Mouse (Mus musculus) granulocyte monocyte progenitor cell, adult 5-6 weeks (primary cell): ENCODE measurements around the gene Zzz3. TPM values are rescaled to one million over a fixed set of nuclear protein-coding genes. Genes with fewer than 3 reads are reported as not detected.

ENCODE experiments used
- ATAC-seq: replicated peaks from 2 replicates; pipeline ENCODE4 v1.8.0; 2016; ENCODE audit warnings: mild to moderate bottlenecking, moderate TSS enrichment, inconsistent platforms; ENCODE audit not compliant: poor library complexity, severe bottlenecking
- total RNA-seq, 2 experiments: library from RNA; stranded (forward) in 1 of 2; stranded (reverse) in 1 of 2; fragments of 200-712, 200-1000 nt in 1 of 2; fragments of >200 nt in 1 of 2; fragmentation: Nextera tagmentation in 1 of 2; gene quantifications; 2 replicates each; pipeline ENCODE4 v1.2.3; 2014 to 2017

Zzz3 gene
- total RNA-seq (2014; fragmentation: Nextera tagmentation) (40.1 and 47.2 TPM in 2 replicates), total RNA-seq (2017) (57.0 and 58.4 TPM in 2 replicates)

GRCm38 (mm10) chr3:152395350-152396277, at the start of gene Zzz3:
Zzz3 (plus strand) TSS chr3:152395473.
- peak; percentile 72 for ATAC-seq

GRCm38 (mm10) chr3:152345732-152346632, 49.3 kb upstream of the Zzz3 start, which contains the start of gene Usp33:
Usp33 (plus strand) TSS chr3:152346478.
- peak; percentile 93 for ATAC-seq

GRCm38 (mm10) chr3:152346633-152347141, 48.6 kb upstream of the Zzz3 start:
- ATAC-seq, result peak; percentile 14

GRCm38 (mm10) chr3:152347227-152347626, 48.0 kb upstream of the Zzz3 start:
- no peak for ATAC-seq

- ATAC-seq, result no peak
Observed at GRCm38 (mm10) chr3:152348011-152348830, 47.1 kb upstream of the Zzz3 start.

GRCm38 (mm10) chr3:152350431-152350830, 44.8 kb upstream of the Zzz3 start:
- no peak for ATAC-seq

- ATAC-seq, result no peak
Observed at GRCm38 (mm10) chr3:152350966-152351365, 44.3 kb upstream of the Zzz3 start.

GRCm38 (mm10) chr3:152352289-152352688, 43.0 kb upstream of the Zzz3 start:
- no peak for ATAC-seq

GRCm38 (mm10) chr3:152353434-152354177, 41.7 kb upstream of the Zzz3 start:
- no peak for ATAC-seq

GRCm38 (mm10) chr3:152355361-152355760, 39.9 kb upstream of the Zzz3 start:
- peak; percentile 92 for ATAC-seq

GRCm38 (mm10) chr3:152356751-152357150, 38.5 kb upstream of the Zzz3 start:
- ATAC-seq, result no peak

GRCm38 (mm10) chr3:152359151-152359550, 36.1 kb upstream of the Zzz3 start:
- ATAC-seq, result no peak

- no peak for ATAC-seq
Observed at GRCm38 (mm10) chr3:152364181-152364580, 31.1 kb upstream of the Zzz3 start.

GRCm38 (mm10) chr3:152376063-152376462, 19.2 kb upstream of the Zzz3 start:
- ATAC-seq, result no peak

- no peak for ATAC-seq
Observed at GRCm38 (mm10) chr3:152384106-152384505, 11.2 kb upstream of the Zzz3 start.

GRCm38 (mm10) chr3:152396278-152396987, 1.2 kb downstream of the Zzz3 start:
- peak; percentile 80 for ATAC-seq

GRCm38 (mm10) chr3:152396988-152397314, 1.7 kb downstream of the Zzz3 start:
- no peak; the same call in 1 of the 2 replicates for ATAC-seq

GRCm38 (mm10) chr3:152397335-152397940, 2.2 kb downstream of the Zzz3 start:
- ATAC-seq, result no peak
